27 mouse cellular contexts compared by ENCODE assay signal in genomic region chr7:102508666-102509065, GRCm38 (mm10). TPM values are rescaled to one million over a fixed set of nuclear protein-coding genes. Genes with fewer than 3 reads are reported as not detected.
A peak's percentile ranks its signal among the peaks of the same experiment; 100 is the strongest.
DNase-seq lines count a peak whose midpoint lies in the region; ATAC-seq and TF ChIP-seq lines count a peak whose summit lies in the region.
"Had no signal": no experiment of that assay in that cellular context is flagged by ENCODE, and none has a peak within 500 bp of the region (broad histone marks: within the 10 kb centered on the region; RNA-seq: fewer than 3 reads in every experiment).

No protein-coding gene starts in this region.

- H3K4me1 ChIP-seq in heart, embryonic 10.5 days, result peaks cover 5% of the 10 kb centered on the region; the same call in 1 of the 2 replicates
- peaks cover 4% of the 10 kb centered on the region for H3K4me1 ChIP-seq in midbrain, embryonic 10.5 days
- H3K4me1 ChIP-seq in midbrain, postnatal 0 days (ENCODE audit: insufficient read depth, low read length), result no peaks in the 10 kb centered on the region

- ATAC-seq in midbrain, postnatal 0 days (ENCODE audit: low FRiP score), result no peak
- ATAC-seq: activated CD4-positive, CD25-positive, alpha-beta regulatory T cell, adult 4 months; CD4-positive, CD25-positive, alpha-beta regulatory T cell, adult 4 months; Patski had no signal

- H3K27ac ChIP-seq in heart, embryonic 10.5 days, result no peak overlapping the region
- no peak overlapping the region for H3K27ac ChIP-seq in midbrain, embryonic 10.5 days (replicated peaks)
- no peak overlapping the region for H3K27ac ChIP-seq in midbrain, postnatal 0 days (ENCODE audit: low read depth, low read length)

- H3K4me2 ChIP-seq in midbrain, postnatal 0 days (ENCODE audit: low read depth, low read length, poor library complexity, severe bottlenecking), result no peak overlapping the region

- DNase-seq in heart, adult 11 months, result peak; percentile 52
- no peak for DNase-seq in heart, adult 18-20 months
- DNase-seq in heart, embryonic 10.5 days (ENCODE audit: low spot score), result peak; percentile 68
- DNase-seq in heart, adult 8-10 months (ENCODE audit: low spot score), result no peak
- peak; percentile 9 for DNase-seq in midbrain, embryonic 10.5 days (ENCODE audit: low spot score)
- DNase-seq in midbrain, postnatal 0 days (ENCODE audit: low spot score), result no peak
- DNase-seq: adrenal gland, adult 2 months; adrenal gland, adult 8-10 months; adrenal gland, postnatal 10 days; adrenal gland, postnatal 14 days; adrenal gland, postnatal 25 days; adrenal gland, postnatal 36 days; B cell, adult 2 months; cerebellum, adult 11 months; cerebellum, adult 11-12 months; cerebellum, adult 18-20 months had no signal

- WGBS in heart, embryonic 10.5 days, result 82% methylated on average over 6 of the region's 6 CpGs
- 90% methylated on average over 6 of the region's 6 CpGs for WGBS in midbrain, embryonic 10.5 days
- 92% methylated on average over 6 of the region's 6 CpGs for WGBS in midbrain, postnatal 0 days

- H3K9me3 ChIP-seq in heart, embryonic 10.5 days, result no peaks in the 10 kb centered on the region
- no peaks in the 10 kb centered on the region for H3K9me3 ChIP-seq in midbrain, embryonic 10.5 days (replicated peaks)
- H3K9me3 ChIP-seq in midbrain, postnatal 0 days (ENCODE audit: low read length), result no peaks in the 10 kb centered on the region
- H3K9me3 ChIP-seq: G1E had no signal

- no peaks in the 10 kb centered on the region for H3K36me3 ChIP-seq in heart, embryonic 10.5 days
- no peaks in the 10 kb centered on the region for H3K36me3 ChIP-seq in midbrain, embryonic 10.5 days
- H3K36me3 ChIP-seq in midbrain, postnatal 0 days (ENCODE audit: insufficient read depth, low read length), result no peaks in the 10 kb centered on the region
- H3K36me3 ChIP-seq: G1E had no signal

- H3K4me3 ChIP-seq in heart, embryonic 10.5 days, result no peak overlapping the region
- H3K4me3 ChIP-seq in midbrain, embryonic 10.5 days, result no peak overlapping the region
- no peak overlapping the region for H3K4me3 ChIP-seq in midbrain, postnatal 0 days (ENCODE audit: low read depth, low read length)

- H3K9ac ChIP-seq in midbrain, postnatal 0 days (replicated peaks; ENCODE audit: low read length, poor library complexity, severe bottlenecking), result no peak overlapping the region

- H3K27me3 ChIP-seq in heart, embryonic 10.5 days (ENCODE audit: insufficient read depth, poor library complexity, severe bottlenecking), result peaks cover 24% of the 10 kb centered on the region
- H3K27me3 ChIP-seq in midbrain, embryonic 10.5 days (ENCODE audit: low read depth, poor library complexity, severe bottlenecking), result peaks cover 24% of the 10 kb centered on the region
- peaks cover under 1% of the 10 kb centered on the region; the same call in 1 of the 2 replicates for H3K27me3 ChIP-seq in midbrain, postnatal 0 days (ENCODE audit: insufficient read depth, low read length)
- H3K27me3 ChIP-seq: CH12.LX, Patski had no signal

- no peak for TF ChIP-seq CTCF in midbrain, postnatal 0 days (IDR thresholded peaks at IDR 0.05)

RNA-seq across cellular contexts. Expression of gene Olfr545, which starts 9.3 kb away (rescaled TPM):
- total RNA-seq in heart, adult 18-20 months (2021), result not detected
- polyA plus RNA-seq in heart, embryonic 10.5 days (2016; fragmentation: Nextera tagmentation; extraction: Ambion mirVana), result 0.11 TPM in 1 of 2 replicates, not detected in the other
- not detected for total RNA-seq in heart, adult 8-10 months (2022)
- polyA plus RNA-seq in midbrain, embryonic 10.5 days (2016; fragmentation: Nextera tagmentation; extraction: Ambion mirVana), result 0.05 and 0.11 TPM in 2 replicates
- total RNA-seq in midbrain, postnatal 0 days (2014; rRNA removed), result not detected in 2 replicates
- 0.07 and 0.17 TPM in 2 replicates for polyA plus RNA-seq in midbrain, postnatal 0 days (2015; fragmentation: Nextera tagmentation; extraction: Ambion mirVana)
- total RNA-seq: adrenal gland, adult 18-20 months; adrenal gland, adult 2 months; adrenal gland, adult 8-10 months; adrenal gland, postnatal 10 days; adrenal gland, postnatal 14 days; adrenal gland, postnatal 25 days; adrenal gland, postnatal 36 days; adrenal gland, postnatal 4 days; CH12.LX; ES-E14 had no signal
- polyA plus RNA-seq: activated CD4-positive, CD25-positive, alpha-beta regulatory T cell, adult 4 months; adrenal gland, adult 2 months; brain, embryonic 14.5 days; C2C12; CD4-positive, CD25-positive, alpha-beta regulatory T cell, adult 4 months; G1E; Patski had no signal

RNA-seq across cellular contexts. Expression of gene Olfr544, which starts 20.6 kb away (rescaled TPM):
- total RNA-seq in heart, adult 18-20 months (2021), result not detected
- polyA plus RNA-seq in heart, embryonic 10.5 days (2016; fragmentation: Nextera tagmentation; extraction: Ambion mirVana), result 0.04 TPM in 2 replicates
- total RNA-seq in heart, adult 8-10 months (2022), result not detected
- 0.11 and 0.17 TPM in 2 replicates for polyA plus RNA-seq in midbrain, embryonic 10.5 days (2016; fragmentation: Nextera tagmentation; extraction: Ambion mirVana)
- total RNA-seq in midbrain, postnatal 0 days (2014; rRNA removed), result not detected in 2 replicates
- polyA plus RNA-seq in midbrain, postnatal 0 days (2015; fragmentation: Nextera tagmentation; extraction: Ambion mirVana), result 0.12 TPM in 1 of 2 replicates, not detected in the other
- total RNA-seq: adrenal gland, adult 18-20 months; adrenal gland, adult 2 months; adrenal gland, adult 8-10 months; adrenal gland, postnatal 10 days; adrenal gland, postnatal 14 days; adrenal gland, postnatal 25 days; adrenal gland, postnatal 36 days; adrenal gland, postnatal 4 days; CH12.LX; ES-E14; G1E had no signal
- polyA plus RNA-seq: adrenal gland, adult 2 months; brain, embryonic 14.5 days; CD4-positive, CD25-positive, alpha-beta regulatory T cell, adult 4 months; G1E; Patski had no signal

RNA-seq across cellular contexts. Expression of gene Olfr547, which starts 25.9 kb away (rescaled TPM):
- not detected for total RNA-seq in heart, adult 18-20 months (2021)
- polyA plus RNA-seq in heart, embryonic 10.5 days (2016; fragmentation: Nextera tagmentation; extraction: Ambion mirVana), result not detected in 2 replicates
- not detected for total RNA-seq in heart, adult 8-10 months (2022)
- polyA plus RNA-seq in midbrain, embryonic 10.5 days (2016; fragmentation: Nextera tagmentation; extraction: Ambion mirVana), result not detected in 2 replicates
- total RNA-seq in midbrain, postnatal 0 days (2014; rRNA removed), result not detected in 2 replicates
- polyA plus RNA-seq in midbrain, postnatal 0 days (2015; fragmentation: Nextera tagmentation; extraction: Ambion mirVana), result not detected in 2 replicates
- total RNA-seq: adrenal gland, adult 18-20 months; adrenal gland, adult 2 months; adrenal gland, adult 8-10 months; adrenal gland, postnatal 10 days; adrenal gland, postnatal 14 days; adrenal gland, postnatal 25 days; adrenal gland, postnatal 36 days; adrenal gland, postnatal 4 days; CH12.LX; ES-E14; G1E; MEL had no signal
- polyA plus RNA-seq: activated CD4-positive, CD25-positive, alpha-beta regulatory T cell, adult 4 months; adrenal gland, adult 2 months; brain, embryonic 14.5 days; C2C12; CD4-positive, CD25-positive, alpha-beta regulatory T cell, adult 4 months; G1E; Patski had no signal

RNA-seq across cellular contexts. Expression of gene Olfr543, which starts 27.2 kb away (rescaled TPM):
- not detected for total RNA-seq in heart, adult 18-20 months (2021)
- 0.19 and 0.22 TPM in 2 replicates for polyA plus RNA-seq in heart, embryonic 10.5 days (2016; fragmentation: Nextera tagmentation; extraction: Ambion mirVana)
- total RNA-seq in heart, adult 8-10 months (2022), result not detected
- polyA plus RNA-seq in midbrain, embryonic 10.5 days (2016; fragmentation: Nextera tagmentation; extraction: Ambion mirVana), result 0.35 TPM in 2 replicates
- total RNA-seq in midbrain, postnatal 0 days (2014; rRNA removed), result not detected in 2 replicates
- polyA plus RNA-seq in midbrain, postnatal 0 days (2015; fragmentation: Nextera tagmentation; extraction: Ambion mirVana), result 0.29 and 0.38 TPM in 2 replicates
- total RNA-seq: adrenal gland, adult 18-20 months; adrenal gland, adult 2 months; adrenal gland, adult 8-10 months; adrenal gland, postnatal 10 days; adrenal gland, postnatal 14 days; adrenal gland, postnatal 25 days; adrenal gland, postnatal 36 days; adrenal gland, postnatal 4 days; CH12.LX had no signal
- polyA plus RNA-seq: adrenal gland, adult 2 months; brain, embryonic 14.5 days; G1E; Patski had no signal

RNA-seq across cellular contexts. Expression of gene Olfr548-ps1, which starts 32.0 kb away (rescaled TPM):
- total RNA-seq in heart, adult 18-20 months (2021), result not detected
- not detected in 2 replicates for polyA plus RNA-seq in heart, embryonic 10.5 days (2016; fragmentation: Nextera tagmentation; extraction: Ambion mirVana)
- not detected for total RNA-seq in heart, adult 8-10 months (2022)
- polyA plus RNA-seq in midbrain, embryonic 10.5 days (2016; fragmentation: Nextera tagmentation; extraction: Ambion mirVana), result not detected in 2 replicates
- total RNA-seq in midbrain, postnatal 0 days (2014; rRNA removed), result not detected in 2 replicates
- polyA plus RNA-seq in midbrain, postnatal 0 days (2015; fragmentation: Nextera tagmentation; extraction: Ambion mirVana), result not detected in 2 replicates
- total RNA-seq: adrenal gland, adult 18-20 months; adrenal gland, adult 2 months; adrenal gland, adult 8-10 months; adrenal gland, postnatal 10 days; adrenal gland, postnatal 14 days; adrenal gland, postnatal 25 days; adrenal gland, postnatal 36 days; adrenal gland, postnatal 4 days; CH12.LX; ES-E14; MEL had no signal
- polyA plus RNA-seq: activated CD4-positive, CD25-positive, alpha-beta regulatory T cell, adult 4 months; adrenal gland, adult 2 months; brain, embryonic 14.5 days; C2C12; CD4-positive, CD25-positive, alpha-beta regulatory T cell, adult 4 months; G1E; Patski had no signal

Comparison
In these comparisons a context has a peak if more than half of its experiments do, and no peak if none do; other contexts are left out.
1. DNase-seq: peak in heart, adult 11 months (single experiment), heart, embryonic 10.5 days (single experiment) and midbrain, embryonic 10.5 days (single experiment); none in heart, adult 18-20 months (0 of 2), heart, adult 8-10 months (single experiment) and midbrain, postnatal 0 days (single experiment).